Mouse (Mus musculus) CH12.LX (cell line): ENCODE data around the gene Zc3h8. TPM values are rescaled to one million over a fixed set of nuclear protein-coding genes. Genes with fewer than 3 reads are reported as not detected.

Source experiments
- DNase-seq: peaks from one replicate; pipeline ENCODE4 v3.0.0-alpha.2; 2013; ENCODE audit errors: extremely low read depth
- H3K27ac ChIP-seq: 2 replicates; pipeline ENCODE4 v1.5.1; 2012; ENCODE audit warnings: low read depth, mild to moderate bottlenecking, control low read depth, moderate library complexity; ENCODE audit not compliant: insufficient read depth
- H3K27me3 ChIP-seq: replicated peaks from 2 replicates; pipeline ENCODE3; 2012; ENCODE audit warnings: inconsistent platforms
- H3K36me3 ChIP-seq, 2 experiments: replicated peaks in 1 of 2; 2 replicates each; pipeline versions ENCODE3 to v1.6.1; 2012; ENCODE audit warnings: inconsistent platforms in 1 of 2, low read length in 1 of 2, mild to moderate bottlenecking in 1 of 2, mixed read lengths in 1 of 2, moderate library complexity in 1 of 2; ENCODE audit not compliant: control insufficient read depth in 1 of 2, insufficient read depth in 1 of 2
- H3K4me1 ChIP-seq, 2 experiments: 2 replicates each; pipeline ENCODE4 v1.6.1; 2012; ENCODE audit warnings: inconsistent platforms in 1 of 2, moderate library complexity in 1 of 2; ENCODE audit not compliant: insufficient read depth in 2 of 2, control insufficient read depth in 1 of 2
- H3K4me2 ChIP-seq: 2 replicates; pipeline ENCODE4 v1.6.1; 2012; ENCODE audit warnings: low read depth, mild to moderate bottlenecking, control low read depth; ENCODE audit not compliant: poor library complexity, insufficient read depth, severe bottlenecking
- H3K4me3 ChIP-seq, 3 experiments: fragments of 150-350 bp in 1 of 3; sonication (generic) in 1 of 3; replicated peaks in 1 of 3; 2 replicates each; pipeline versions ENCODE3 to v1.5.1; 2011 to 2012; ENCODE audit warnings: low read depth in 2 of 3, low read length in 2 of 3, mild to moderate bottlenecking in 2 of 3, moderate library complexity in 2 of 3, control low read depth in 1 of 3, improper control_type of control experiment in 1 of 3, inconsistent platforms in 1 of 3, mixed read lengths in 1 of 3; ENCODE audit not compliant: poor library complexity in 1 of 3
- H3K79me2 ChIP-seq: replicated peaks from 2 replicates; pipeline ENCODE4 v1.6.1; 2012; ENCODE audit warnings: mild to moderate bottlenecking, moderate library complexity; ENCODE audit not compliant: control insufficient read depth, poor library complexity, insufficient read depth, severe bottlenecking; ENCODE audit errors: extremely low read depth
- H3K9ac ChIP-seq: 2 replicates; pipeline ENCODE4 v1.6.1; 2012; ENCODE audit warnings: low read depth, mild to moderate bottlenecking, control low read depth, moderate library complexity; ENCODE audit not compliant: insufficient read depth
- H3K9me3 ChIP-seq: replicated peaks from 2 replicates; pipeline ENCODE3; 2012; ENCODE audit warnings: low read length, inconsistent platforms, mixed read lengths
- CHD1 ChIP-seq: IDR thresholded peaks from 2 replicates; pipeline ENCODE4 v1.6.1; 2012; ENCODE audit warnings: low read depth, low read length, improper control_type of control experiment, inconsistent platforms
- ELF1 ChIP-seq: IDR thresholded peaks from 2 replicates; pipeline ENCODE4 v1.6.1; 2014; ENCODE audit warnings: low read depth, mild to moderate bottlenecking, inconsistent platforms, low read length, improper control_type of control experiment
- ETS1 ChIP-seq: conservative IDR thresholded peaks from 2 replicates; pipeline ENCODE4 v1.6.1; 2012; ENCODE audit warnings: low read depth, mild to moderate bottlenecking, inconsistent platforms, low read length, improper control_type of control experiment, moderate library complexity
- HCFC1 ChIP-seq: IDR thresholded peaks from 2 replicates; pipeline ENCODE4 v1.6.1; 2012; ENCODE audit warnings: low read depth, mild to moderate bottlenecking, inconsistent platforms, low read length, improper control_type of control experiment
- IRF4 ChIP-seq: IDR thresholded peaks from 2 replicates; pipeline ENCODE4 v1.6.1; 2014; ENCODE audit warnings: low read depth, mild to moderate bottlenecking, inconsistent platforms, low read length, improper control_type of control experiment
- JUN ChIP-seq: IDR thresholded peaks from 2 replicates; pipeline ENCODE4 v1.6.1; 2011; ENCODE audit warnings: low read depth, mild to moderate bottlenecking, low read length, improper control_type of control experiment, moderate library complexity; ENCODE audit not compliant: insufficient read depth
- KAT2A ChIP-seq: IDR thresholded peaks from 2 replicates; pipeline ENCODE4 v1.6.1; 2012; ENCODE audit warnings: low read length, improper control_type of control experiment, inconsistent platforms; ENCODE audit not compliant: insufficient replicate concordance
- MAFK ChIP-seq: IDR thresholded peaks from 2 replicates; pipeline ENCODE4 v1.6.1; 2011; ENCODE audit warnings: low read length, improper control_type of control experiment; ENCODE audit not compliant: insufficient replicate concordance
- MAZ ChIP-seq: IDR thresholded peaks from 2 replicates; pipeline ENCODE4 v1.6.1; 2012; ENCODE audit warnings: low read depth, mild to moderate bottlenecking, inconsistent platforms, low read length, improper control_type of control experiment, moderate library complexity
- MEF2A ChIP-seq: IDR thresholded peaks from 2 replicates; pipeline ENCODE4 v1.6.1; 2014; ENCODE audit warnings: low read depth, mild to moderate bottlenecking, inconsistent platforms, low read length, improper control_type of control experiment, borderline replicate concordance
- MXI1 ChIP-seq: IDR thresholded peaks from 2 replicates; pipeline ENCODE4 v1.6.1; 2011; ENCODE audit warnings: mild to moderate bottlenecking, low read depth, low read length, improper control_type of control experiment
- NELFE ChIP-seq: IDR thresholded peaks from 2 replicates; pipeline ENCODE4 v1.6.1; 2011; ENCODE audit warnings: low read depth, low read length, improper control_type of control experiment
- NRF1 ChIP-seq: IDR thresholded peaks from 2 replicates; pipeline ENCODE4 v1.6.1; 2014; ENCODE audit warnings: low read depth, mild to moderate bottlenecking, inconsistent platforms, low read length, improper control_type of control experiment, moderate library complexity
- POLR2AphosphoS2 ChIP-seq: IDR thresholded peaks from 2 replicates; pipeline ENCODE4 v1.6.1; 2011; ENCODE audit warnings: low read depth, low read length, improper control_type of control experiment
- RCOR1 ChIP-seq: conservative IDR thresholded peaks from 2 replicates; pipeline ENCODE4 v1.6.1; 2012; ENCODE audit warnings: low read depth, mild to moderate bottlenecking, inconsistent platforms, low read length, improper control_type of control experiment
- SIN3A ChIP-seq: IDR thresholded peaks from 2 replicates; pipeline ENCODE4 v1.6.1; 2012; ENCODE audit warnings: low read length, improper control_type of control experiment, inconsistent platforms
- SMC3 ChIP-seq: IDR thresholded peaks from 2 replicates; pipeline ENCODE4 v1.6.1; 2011; ENCODE audit warnings: low read depth, low read length, improper control_type of control experiment
- TBP ChIP-seq: conservative IDR thresholded peaks from 2 replicates; pipeline ENCODE4 v1.6.1; 2011; ENCODE audit warnings: low read depth, low read length, improper control_type of control experiment
- USF1 ChIP-seq: IDR thresholded peaks from 2 replicates; pipeline ENCODE4 v1.6.1; 2014; ENCODE audit warnings: low read depth, mild to moderate bottlenecking, inconsistent platforms, low read length, improper control_type of control experiment
- ZNF384 ChIP-seq: IDR thresholded peaks from 2 replicates; pipeline ENCODE4 v1.6.1; 2012; ENCODE audit warnings: low read depth, low read length, improper control_type of control experiment, inconsistent platforms
- dilution Hi-C: fragments of 300-500 bp; cut with MboI; formaldehyde crosslinking; loops from 2 replicates; pipeline ENCODE4 v1.14.3; 2020; ENCODE audit warnings: low sequenced_read_pairs; ENCODE audit not compliant: extremely low pct_unique_long_range_greater_than_20kb, extremely low pct_ligation_motif_present
- in situ Hi-C: fragments of 300-500 bp; cut with MboI; formaldehyde crosslinking; loops from 3 replicates; pipeline ENCODE4 v1.14.3; 2019; ENCODE audit warnings: low sequenced_read_pairs, low pct_ligation_motif_present, low pct_unique_long_range_greater_than_20kb, mixed read lengths
- polyA plus RNA-seq: library from polyadenylated mRNA; unstranded; fragments of >175 nt; gene quantifications from 2 replicates; pipeline ENCODE4 v1.2.1, GENCODE M21; 2012; ENCODE audit warnings: low read depth; ENCODE audit not compliant: insufficient read length
- total RNA-seq, 2 experiments: library from RNA; depleted of rRNA; stranded (reverse); fragments of 300-350 nt in 1 of 2; fragments of >200 nt in 1 of 2; gene quantifications; 2 replicates each; pipeline ENCODE4 v1.2.3; 2012 to 2014

Gene Zc3h8
- total and polyA plus RNA-seq, 3 experiments = 8.1 to 15.2 (median 11.7) TPM

DNA sequence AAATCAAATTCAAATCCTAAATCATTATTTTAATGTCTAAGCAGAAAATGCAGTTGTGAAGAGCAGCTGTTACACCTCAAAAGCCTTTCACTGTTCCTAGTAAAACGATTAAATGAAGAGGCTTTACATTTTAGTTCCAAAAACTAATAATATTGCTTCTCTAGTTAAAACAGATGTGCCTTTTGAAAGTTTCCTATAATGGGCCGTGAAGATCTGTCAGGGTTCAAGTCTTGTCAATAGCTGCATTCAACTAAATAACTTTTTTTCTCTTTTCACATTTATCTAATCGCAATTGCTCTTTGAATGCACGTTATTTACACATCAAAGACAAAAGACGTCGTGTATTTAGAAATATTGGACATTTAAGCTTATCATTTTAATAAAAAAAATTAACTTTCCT is 22.4 kb upstream of the Zc3h8 start:
- DNase-seq = no peak
- TF ChIP-seq IRF4 (no peak), ETS1 (no peak), CHD1 (no peak), USF1 (no peak), HCFC1 (no peak), SMC3 (no peak), NELFE (no peak), ELF1 (no peak), KAT2A (no peak), NRF1 (no peak), POLR2AphosphoS2 (no peak), JUN (no peak), SIN3A (no peak), TBP (no peak), MXI1 (no peak), MEF2A (no peak), MAFK (no peak), RCOR1 (no peak), ZNF384 (no peak)
- Histone ChIP-seq H3K4me1 (peaks cover 3 to 16% of the 10 kb centered on the region in 2 experiments; a peak in 2 of 4 replicates), H3K9ac (peak overlapping the region; percentile 91; the same call in 1 of the 2 replicates), H3K79me2 (no peaks in the 10 kb centered on the region), H3K27me3 (no peaks in the 10 kb centered on the region), H3K4me3 (peak overlapping the region in 2 of 3 experiments; percentile 65 to 89), H3K4me2 (no peak overlapping the region), H3K27ac (no peak overlapping the region), H3K9me3 (no peaks in the 10 kb centered on the region), H3K36me3 (no peaks in the 10 kb centered on the region)
- dilution Hi-C loops = no loop called here
- in situ Hi-C loops = no loop called here

DNA sequence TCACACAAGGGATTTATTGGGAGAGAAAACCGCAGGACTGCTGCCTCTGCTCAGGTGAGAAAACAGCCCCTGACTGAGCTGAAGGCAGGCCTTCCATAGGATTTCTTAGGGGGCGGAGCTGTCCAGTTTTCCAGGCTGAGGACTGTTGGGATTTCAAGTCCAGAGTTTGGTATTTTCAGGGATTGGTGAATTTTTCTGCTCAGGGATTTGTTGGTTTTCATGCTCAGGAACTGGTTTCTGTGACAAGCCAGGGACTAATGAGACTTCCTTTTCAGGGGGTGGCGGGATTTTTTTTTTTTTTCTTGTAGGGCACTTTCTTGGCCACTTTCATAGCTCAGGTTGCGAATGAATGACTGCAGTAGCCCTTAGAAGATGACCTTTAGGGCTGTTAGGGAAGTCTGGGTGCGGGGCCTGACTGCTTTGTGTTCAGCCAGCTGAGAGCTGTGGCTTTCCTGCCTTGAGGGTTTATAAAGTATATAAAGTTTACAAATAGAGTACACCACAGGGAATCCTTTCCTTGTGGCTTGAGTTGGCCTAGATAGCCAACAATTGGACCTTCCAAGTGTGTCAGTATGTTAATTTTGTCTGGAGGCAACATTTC is 21.7 kb upstream of the Zc3h8 start:
- peaks cover 3 to 16% of the 10 kb centered on the region in 2 experiments; a peak in 2 of 4 replicates for H3K4me1 ChIP-seq
- no peak overlapping the region for H3K4me2 ChIP-seq
- no peak overlapping the region for H3K27ac ChIP-seq
- dilution Hi-C loops (no loop called here), in situ Hi-C loops (no loop called here)
- no peaks in the 10 kb centered on the region for H3K27me3 ChIP-seq
- no peak overlapping the region; the same call in 1 of the 2 replicates for H3K9ac ChIP-seq
- H3K36me3 ChIP-seq = no peaks in the 10 kb centered on the region
- no peaks in the 10 kb centered on the region for H3K9me3 ChIP-seq
- TF ChIP-seq ZNF384 (peak; percentile 55; the same call in 1 of the 2 replicates), ELF1 (no peak), MEF2A (no peak), POLR2AphosphoS2 (no peak), MAZ (no peak)
- no peak overlapping the region for H3K4me3 ChIP-seq
- no peaks in the 10 kb centered on the region for H3K79me2 ChIP-seq
- DNase-seq = no peak
